Mouse (Mus musculus): ENCODE results near the gene Tor4a. TPM values are rescaled to one million over a fixed set of nuclear protein-coding genes. Genes with fewer than 3 reads are reported as not detected.

Tor4a gene
- polyA plus RNA-seq, 1 experiment from 2014 or later = 16.4 TPM

DNA sequence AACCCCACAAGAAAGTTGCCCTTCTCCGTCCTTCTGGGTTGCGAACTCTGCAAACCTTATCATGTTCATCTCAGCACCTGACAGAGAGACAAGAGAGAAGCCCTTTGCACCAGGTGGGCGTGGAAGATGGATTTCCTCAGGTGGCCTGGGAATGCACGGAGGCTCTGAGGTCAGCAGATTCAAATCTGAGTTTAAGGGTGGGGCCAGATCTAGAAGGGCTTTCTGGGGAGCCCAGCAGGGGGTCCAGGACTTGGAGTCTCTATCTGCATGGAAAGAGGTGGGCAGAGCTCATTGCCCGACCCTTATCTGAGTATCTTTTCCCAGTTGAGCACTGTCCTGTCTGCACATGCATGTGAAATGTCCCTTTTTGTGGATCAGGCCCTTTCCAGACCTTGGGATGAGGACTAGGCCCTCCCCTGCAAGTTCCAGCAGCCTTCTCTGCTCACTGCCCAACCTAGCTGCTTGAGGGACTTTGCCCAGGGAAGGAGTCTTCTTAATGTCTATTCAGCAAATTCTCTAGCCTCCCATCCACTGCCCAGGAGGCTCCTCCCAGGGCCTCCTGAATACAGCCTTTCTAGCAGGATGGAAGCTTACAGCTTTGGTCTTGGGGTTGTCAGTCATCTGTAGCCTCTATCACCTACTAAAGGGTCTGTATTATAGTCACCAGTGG, 38.0 kb upstream of the Tor4a start:
- Histone ChIP-seq H3K9me3 (no peaks in the 10 kb centered on the region), H3K4me3 (replicated peaks) (no peak overlapping the region), H3K4me2 (replicated peaks) (peak overlapping the region; percentile 41), H3K9ac (no peak overlapping the region), H3K27ac (peak overlapping the region; percentile 66), H3K27me3 (replicated peaks) (0 out of 2 replicates have a peak, but pooled peaks cover 6% of the 10 kb centered on the region), H3K36me3 (no peaks in the 10 kb centered on the region), H3K4me1 (replicated peaks) (peaks cover 6% of the 10 kb centered on the region)
- 52% methylated on average over 5 of the region's 5 CpGs for WGBS
- ATAC-seq = peak; percentile 71

DNA sequence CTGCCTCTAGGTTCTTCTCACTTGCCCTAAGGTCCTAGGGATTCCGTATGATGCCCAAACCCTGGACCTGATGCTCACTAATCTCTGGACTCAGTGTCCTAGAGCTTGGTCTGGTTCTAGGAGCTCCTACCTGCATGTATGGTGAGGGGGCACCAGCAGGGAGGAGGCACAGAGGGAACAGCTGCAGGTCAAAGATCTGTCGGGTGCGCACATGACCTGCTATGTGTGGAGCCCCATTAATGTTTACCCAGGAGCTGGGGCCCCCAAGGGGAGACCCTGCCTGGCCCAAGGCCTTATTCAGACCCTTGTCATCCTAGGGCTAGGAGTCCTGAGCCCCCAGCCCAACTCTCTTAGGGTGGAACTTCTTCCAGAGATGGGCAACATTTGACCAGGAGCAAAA, 37.4 kb upstream of the Tor4a start, which contains the start of gene Slc34a3:
Gene Slc34a3, minus strand, starts transcription at position 315 of the 400 bp plus-strand sequence.
- no peaks in the 10 kb centered on the region for H3K9me3 ChIP-seq
- H3K36me3 ChIP-seq = no peaks in the 10 kb centered on the region
- H3K4me3 ChIP-seq (replicated peaks) = no peak within 1 kb of the TSS
- peak within 1 kb of the TSS; percentile 41 for H3K4me2 ChIP-seq (replicated peaks)
- H3K4me1 ChIP-seq (replicated peaks) = peaks cover 9% of the 10 kb centered on the region
- peak within 1 kb of the TSS; percentile 3; the same call in 1 of the 2 replicates for H3K9ac ChIP-seq
- ATAC-seq = peak; percentile 62
- peak within 1 kb of the TSS; percentile 66 for H3K27ac ChIP-seq
- 0 out of 2 replicates have a peak, but pooled peaks cover 6% of the 10 kb centered on the region for H3K27me3 ChIP-seq (replicated peaks)
- 63% methylated on average over 3 of the region's 3 CpGs for WGBS

- Histone ChIP-seq H3K9me3 (no peaks in the 10 kb centered on the region), H3K9ac (peak overlapping the region; percentile 3; the same call in 1 of the 2 replicates), H3K4me3 (replicated peaks) (no peak overlapping the region), H3K27me3 (replicated peaks) (0 out of 2 replicates have a peak, but pooled peaks cover 6% of the 10 kb centered on the region), H3K27ac (no peak overlapping the region), H3K4me2 (replicated peaks) (no peak overlapping the region), H3K4me1 (replicated peaks) (peaks cover 12% of the 10 kb centered on the region), H3K36me3 (no peaks in the 10 kb centered on the region)
- no peak for ATAC-seq
- 80% methylated on average over 4 of the region's 4 CpGs for WGBS
These were observed 36.7 kb upstream of the Tor4a start for GRCm38 (mm10) chr2:25233421-25233820.

- Histone ChIP-seq H3K4me2 (replicated peaks) (no peak overlapping the region), H3K4me1 (replicated peaks) (peaks cover 6% of the 10 kb centered on the region), H3K27ac (no peak overlapping the region), H3K4me3 (replicated peaks) (no peak overlapping the region), H3K9me3 (no peaks in the 10 kb centered on the region), H3K36me3 (no peaks in the 10 kb centered on the region), H3K9ac (no peak overlapping the region), H3K27me3 (replicated peaks) (0 out of 2 replicates have a peak, but pooled peaks cover 6% of the 10 kb centered on the region)
- WGBS = 61% methylated on average over 12 of the region's 12 CpGs
- no peak for ATAC-seq
These were observed 34.4 kb upstream of the Tor4a start for GRCm38 (mm10) chr2:25231038-25231437.

DNA sequence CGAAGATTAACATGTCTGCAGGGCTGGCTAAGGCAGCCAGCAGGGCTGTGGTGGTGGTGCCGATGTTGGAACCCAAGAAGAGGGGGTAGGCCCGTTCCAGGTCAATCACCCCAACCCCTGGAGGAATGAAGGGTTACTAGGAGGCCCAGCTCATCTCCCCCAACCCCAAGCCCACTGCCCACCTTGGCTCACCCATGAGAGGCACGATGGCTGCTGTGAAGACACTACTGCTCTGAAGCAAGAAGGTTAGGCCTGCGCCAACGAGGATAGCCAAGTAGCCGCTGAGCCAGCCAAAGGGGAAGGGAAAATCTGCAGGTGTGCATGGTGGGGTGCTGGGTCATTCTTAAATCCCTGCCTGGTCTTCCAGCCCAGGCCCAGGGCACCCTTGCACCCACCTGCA, 33.9 kb upstream of the Tor4a start:
- H3K9me3 ChIP-seq = no peaks in the 10 kb centered on the region
- H3K4me2 ChIP-seq (replicated peaks) = no peak overlapping the region
- WGBS = 88% methylated on average over 7 of the region's 7 CpGs
- 0 out of 2 replicates have a peak, but pooled peaks cover 6% of the 10 kb centered on the region for H3K27me3 ChIP-seq (replicated peaks)
- peaks cover 11% of the 10 kb centered on the region for H3K4me1 ChIP-seq (replicated peaks)
- H3K9ac ChIP-seq = no peak overlapping the region
- H3K36me3 ChIP-seq = no peaks in the 10 kb centered on the region
- no peak overlapping the region for H3K27ac ChIP-seq
- H3K4me3 ChIP-seq (replicated peaks) = no peak overlapping the region
- no peak for ATAC-seq

DNA sequence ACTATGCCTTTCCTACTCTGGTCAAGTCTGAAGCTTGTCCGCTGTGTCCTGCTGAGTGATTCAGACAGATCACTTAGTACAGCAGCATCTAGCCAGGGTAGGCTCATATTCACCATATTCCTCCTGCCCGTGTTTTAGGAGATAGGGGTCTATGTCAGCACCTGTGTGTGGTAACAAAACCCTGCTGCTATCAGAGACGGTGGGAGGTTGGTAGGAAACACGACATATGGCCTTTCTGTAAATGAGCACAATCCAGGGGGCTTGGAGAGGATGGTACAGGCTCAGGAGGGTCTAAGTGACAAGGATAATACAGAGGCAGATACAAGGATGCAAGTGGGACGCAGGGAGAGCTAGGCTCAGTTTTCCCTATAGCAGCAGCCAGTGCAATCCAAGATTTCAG, 32.9 kb upstream of the Tor4a start:
- Histone ChIP-seq H3K4me1 (replicated peaks) (peaks cover 11% of the 10 kb centered on the region), H3K9ac (no peak overlapping the region), H3K9me3 (no peaks in the 10 kb centered on the region), H3K4me3 (replicated peaks) (no peak overlapping the region), H3K27ac (no peak overlapping the region), H3K4me2 (replicated peaks) (no peak overlapping the region), H3K27me3 (replicated peaks) (0 out of 2 replicates have a peak, but pooled peaks cover 6% of the 10 kb centered on the region), H3K36me3 (no peaks in the 10 kb centered on the region)
- WGBS = 83% methylated on average over 5 of the region's 5 CpGs
- no peak for ATAC-seq

DNA sequence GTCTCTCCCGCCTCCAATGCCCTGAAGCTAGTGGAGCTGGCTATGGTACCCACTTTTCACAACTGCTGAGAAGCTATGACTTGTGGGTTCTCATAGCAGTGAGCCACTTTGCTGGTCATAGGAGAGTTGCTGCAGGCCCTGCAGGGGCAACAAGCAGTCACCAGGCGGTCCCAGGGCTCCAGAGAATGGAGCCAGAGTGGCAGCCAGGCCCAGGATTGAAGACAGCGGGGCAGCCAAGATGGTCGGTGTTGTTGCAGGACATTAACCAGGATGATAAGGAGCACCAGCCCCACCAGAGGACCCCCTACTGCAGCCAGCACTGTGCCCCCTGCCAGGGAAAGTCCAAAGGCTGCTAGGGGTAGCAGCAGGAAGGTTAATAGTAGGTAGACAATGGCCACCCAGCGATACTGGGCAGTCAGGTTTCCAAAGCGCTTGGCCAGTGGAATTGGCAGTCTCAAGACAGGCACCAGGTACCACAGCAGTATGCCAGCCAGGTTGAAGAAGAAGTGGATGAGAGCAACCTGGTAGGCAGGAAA, 32.4 kb upstream of the Tor4a start:
- Histone ChIP-seq H3K27ac (peak overlapping the region; percentile 46), H3K36me3 (no peaks in the 10 kb centered on the region), H3K4me2 (replicated peaks) (peak overlapping the region; percentile 50), H3K4me1 (replicated peaks) (peaks cover 11% of the 10 kb centered on the region), H3K9ac (peak overlapping the region; percentile 21; the same call in 1 of the 2 replicates), H3K27me3 (replicated peaks) (0 out of 2 replicates have a peak, but pooled peaks cover 6% of the 10 kb centered on the region), H3K4me3 (replicated peaks) (peak overlapping the region; percentile 7; the same call in 1 of the 2 replicates), H3K9me3 (no peaks in the 10 kb centered on the region)
- no peak for ATAC-seq
- WGBS = 64% methylated on average over 6 of the region's 6 CpGs

DNA sequence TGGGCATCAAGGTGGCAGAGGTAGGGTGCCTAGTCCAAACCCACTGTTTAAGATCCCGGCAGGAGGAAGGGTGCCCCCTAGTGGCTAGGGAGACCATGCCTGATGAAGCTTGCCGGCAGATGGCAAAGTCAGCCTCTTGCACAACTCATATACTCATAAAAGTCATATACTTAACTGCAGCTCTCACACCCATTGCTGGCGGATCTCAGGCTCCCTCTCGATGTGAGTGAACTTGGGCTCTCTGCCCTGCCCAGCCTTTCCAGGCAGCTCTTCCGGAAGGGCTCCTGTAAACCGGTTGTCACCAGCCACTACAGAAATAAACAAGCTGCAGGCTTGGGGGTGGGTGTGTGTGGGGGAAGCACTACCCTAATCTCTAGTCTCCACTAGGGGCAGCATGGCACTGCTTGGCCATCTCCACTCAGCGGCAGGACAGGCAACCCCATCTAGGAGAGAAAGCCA, 31.8 kb upstream of the Tor4a start:
- Histone ChIP-seq H3K4me2 (replicated peaks) (peak overlapping the region; percentile 50), H3K27me3 (replicated peaks) (0 out of 2 replicates have a peak, but pooled peaks cover 6% of the 10 kb centered on the region), H3K27ac (peak overlapping the region; percentile 46), H3K4me3 (replicated peaks) (peak overlapping the region; percentile 7; the same call in 1 of the 2 replicates), H3K9ac (no peak overlapping the region), H3K4me1 (replicated peaks) (peaks cover 13% of the 10 kb centered on the region), H3K9me3 (no peaks in the 10 kb centered on the region), H3K36me3 (no peaks in the 10 kb centered on the region)
- WGBS = 2% methylated on average over 7 of the region's 7 CpGs
- ATAC-seq = peak; percentile 42

GRCm38 (mm10) chr2:25227406-25227805, 30.7 kb upstream of the Tor4a start:
- H3K27me3 ChIP-seq (replicated peaks) = 0 out of 2 replicates have a peak, but pooled peaks cover 6% of the 10 kb centered on the region
- WGBS = 88% methylated on average over 4 of the region's 4 CpGs

DNA sequence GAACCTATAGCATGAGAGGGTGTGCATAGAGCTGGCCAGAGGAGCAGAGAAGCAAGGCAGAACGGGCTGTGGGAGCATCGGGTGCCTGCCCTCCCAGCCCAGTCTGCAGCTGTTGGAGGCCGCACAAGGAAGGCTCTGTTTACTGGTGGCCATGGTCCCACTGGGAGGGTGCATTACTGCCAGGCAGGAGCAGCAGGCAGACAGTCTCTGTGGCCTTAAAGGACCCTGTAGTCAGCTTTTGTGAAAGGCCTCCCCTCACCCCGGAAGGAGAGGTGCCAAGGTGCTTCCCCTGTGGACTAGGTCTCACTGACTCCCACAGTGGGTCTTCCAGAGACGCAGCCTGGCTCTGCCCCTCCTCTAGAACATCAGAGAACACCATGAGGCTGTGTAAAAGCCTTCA, 30.2 kb upstream of the Tor4a start:
- ATAC-seq = no peak
- H3K4me3 ChIP-seq (replicated peaks) = no peak overlapping the region
- H3K36me3 ChIP-seq = no peaks in the 10 kb centered on the region
- H3K4me2 ChIP-seq (replicated peaks) = no peak overlapping the region
- 0 out of 2 replicates have a peak, but pooled peaks cover 6% of the 10 kb centered on the region for H3K27me3 ChIP-seq (replicated peaks)
- WGBS = 78% methylated on average over 5 of the region's 5 CpGs
- H3K9ac ChIP-seq = no peak overlapping the region
- peaks cover 16% of the 10 kb centered on the region for H3K4me1 ChIP-seq (replicated peaks)
- H3K9me3 ChIP-seq = no peaks in the 10 kb centered on the region
- H3K27ac ChIP-seq = no peak overlapping the region

More at GRCm38 (mm10) chr2:25227406-25227805, 30.7 kb upstream of the Tor4a start:
- Histone ChIP-seq H3K36me3 (no peaks in the 10 kb centered on the region), H3K4me3 (replicated peaks) (no peak overlapping the region), H3K4me2 (replicated peaks) (no peak overlapping the region), H3K4me1 (replicated peaks) (peaks cover 15% of the 10 kb centered on the region), H3K27ac (no peak overlapping the region), H3K9me3 (no peaks in the 10 kb centered on the region), H3K9ac (no peak overlapping the region)
- no peak for ATAC-seq

DNA sequence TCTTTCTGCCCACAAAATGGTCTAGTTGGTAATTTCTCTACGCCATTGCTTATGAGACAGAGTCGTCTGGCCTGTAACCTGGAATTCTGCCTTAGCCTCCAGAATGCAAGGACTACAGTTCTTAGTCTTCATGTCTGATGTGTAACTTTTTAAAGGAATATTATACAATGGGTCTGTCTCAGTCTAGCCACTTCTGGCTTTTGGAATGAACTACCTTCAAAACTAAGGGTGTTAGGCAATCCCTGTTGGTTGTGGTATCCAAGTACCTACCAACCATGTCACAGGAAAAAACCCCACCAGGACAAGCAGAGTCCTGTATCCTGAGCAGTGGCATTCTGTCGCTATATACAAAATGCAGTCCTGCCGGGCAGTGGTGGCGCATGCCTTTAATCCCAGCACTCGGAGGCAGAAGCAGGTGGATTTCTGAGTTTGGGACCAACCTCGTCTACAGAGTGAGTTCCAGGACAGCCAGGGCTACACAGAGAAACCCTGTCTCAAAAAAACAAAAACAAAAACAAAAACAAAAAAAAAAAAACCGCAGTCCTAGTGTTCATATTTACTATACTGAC, 29.2 kb upstream of the Tor4a start:
- 76% methylated on average over 8 of the region's 8 CpGs for WGBS
- ATAC-seq = no peak
- Histone ChIP-seq H3K27ac (peak overlapping the region; percentile 98), H3K9me3 (no peaks in the 10 kb centered on the region), H3K36me3 (no peaks in the 10 kb centered on the region), H3K9ac (peak overlapping the region; percentile 58; the same call in 1 of the 2 replicates), H3K4me3 (replicated peaks) (peak overlapping the region; percentile 96; the same call in 1 of the 2 replicates), H3K4me1 (replicated peaks) (peaks cover 17% of the 10 kb centered on the region), H3K4me2 (replicated peaks) (peak overlapping the region; percentile 52), H3K27me3 (replicated peaks) (0 out of 2 replicates have a peak, but pooled peaks cover 3% of the 10 kb centered on the region)
